Mouse (Mus musculus) urinary bladder, postnatal 10 days (tissue): ENCODE measurements around the gene Samd7.

Experiments
- DNase-seq: peaks from one replicate; pipeline ENCODE4 v3.0.0; 2022; ENCODE audit warnings: low spot score

The Samd7 gene

GRCm38 (mm10) chr3:30764877-30765276 is 18.8 kb downstream of the Samd7 start:
- DNase-seq: no peak

GRCm38 (mm10) chr3:30765311-30766027 is 19.4 kb downstream of the Samd7 start:
- no peak for DNase-seq

- DNase-seq: no peak
Measured at GRCm38 (mm10) chr3:30766177-30766576, 20.1 kb downstream of the Samd7 start.

- no peak for DNase-seq
Measured at GRCm38 (mm10) chr3:30767271-30767670, 21.2 kb downstream of the Samd7 start.

- DNase-seq: no peak
Measured at GRCm38 (mm10) chr3:30769755-30770515, 23.8 kb downstream of the Samd7 start.

GRCm38 (mm10) chr3:30771560-30771959 is 25.5 kb downstream of the Samd7 start:
- DNase-seq: no peak

GRCm38 (mm10) chr3:30772631-30773030 is 26.5 kb downstream of the Samd7 start:
- DNase-seq: no peak

GRCm38 (mm10) chr3:30774677-30775076 is 28.6 kb downstream of the Samd7 start:
- no peak for DNase-seq

- no peak for DNase-seq
Measured at GRCm38 (mm10) chr3:30777984-30778383, 31.9 kb downstream of the Samd7 start.

- no peak for DNase-seq
Measured at GRCm38 (mm10) chr3:30788531-30788930, 42.4 kb downstream of the Samd7 start.

- peak; percentile 79 for DNase-seq
Measured at GRCm38 (mm10) chr3:30792737-30793402, 46.8 kb downstream of the Samd7 start, which contains the start of gene Sec62. Gene Sec62 (plus strand): TSS chr3:30792875.

GRCm38 (mm10) chr3:30793403-30794221 is 47.5 kb downstream of the Samd7 start:
- no peak for DNase-seq

- no peak for DNase-seq
Measured at GRCm38 (mm10) chr3:30802171-30802570, 56.1 kb downstream of the Samd7 start.

GRCm38 (mm10) chr3:30812881-30813280 is 66.8 kb downstream of the Samd7 start:
- DNase-seq: no peak
